Mouse (Mus musculus): Measurements from ENCODE around the gene Myadm.

- TF ChIP-seq CTCF (IDR thresholded peaks at IDR 0.05; ENCODE audit: insufficient read depth, low read depth, low read length) (no peak), POLR2A (IDR thresholded peaks at IDR 0.05; ENCODE audit: insufficient read depth, low read depth, low read length) (no peak)
These were observed 7.1 kb upstream of the Myadm start for GRCm38 (mm10) chr7:3281741-3282140.
